Mouse (Mus musculus) MEL-GATA-1-ER (cell line): ENCODE measurements around the gene Kcns3.

ENCODE experiments used
- DNase-seq: peaks from one replicate; pipeline ENCODE4 v3.0.0-alpha.2; 2012; ENCODE audit warnings: low read depth; ENCODE audit errors: extremely low read depth

Gene Kcns3

DNA sequence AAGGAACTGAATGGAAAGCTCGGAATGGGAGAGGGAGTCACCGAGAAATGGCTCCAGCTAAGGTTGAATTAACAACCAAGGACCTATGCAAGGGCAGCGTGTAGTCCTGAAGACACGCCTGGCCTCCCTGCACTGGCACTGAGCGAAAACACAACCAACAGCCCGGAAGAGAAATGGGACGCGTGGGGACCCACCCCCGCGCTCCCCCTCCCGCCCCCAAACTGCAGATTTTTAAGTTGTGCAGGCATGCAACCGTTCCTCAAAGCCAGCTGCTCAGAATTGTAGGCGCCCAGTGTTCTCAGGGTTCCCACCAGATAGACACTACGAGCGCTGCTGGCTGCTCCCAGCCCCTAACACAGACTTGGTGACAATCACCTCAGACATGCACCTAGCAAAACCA, at the start of gene Kcns3:
Gene Kcns3, minus strand, starts transcription at position 42 of the 400 bp plus-strand sequence.
- DNase-seq, result no peak

DNA sequence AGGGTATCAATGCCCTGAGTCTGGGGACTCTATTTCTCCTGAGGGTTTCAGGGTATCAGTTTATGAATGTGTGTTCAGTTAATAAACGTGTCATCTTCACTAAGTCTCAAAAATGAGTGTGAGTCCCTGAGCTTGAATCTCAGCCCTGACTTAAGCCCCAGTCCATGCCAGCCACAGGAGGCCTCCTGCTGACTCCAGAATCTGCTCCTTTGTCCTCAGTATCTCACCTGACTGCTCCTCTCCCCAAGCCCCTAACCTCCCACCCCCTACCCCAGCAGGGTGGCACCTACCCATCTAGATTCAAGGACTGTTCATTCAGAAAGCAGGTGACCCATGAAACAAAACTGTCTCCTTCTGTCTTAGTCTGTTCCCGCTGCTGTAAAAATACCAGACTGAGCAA, 47.7 kb upstream of the Kcns3 start:
- no peak for DNase-seq

DNA sequence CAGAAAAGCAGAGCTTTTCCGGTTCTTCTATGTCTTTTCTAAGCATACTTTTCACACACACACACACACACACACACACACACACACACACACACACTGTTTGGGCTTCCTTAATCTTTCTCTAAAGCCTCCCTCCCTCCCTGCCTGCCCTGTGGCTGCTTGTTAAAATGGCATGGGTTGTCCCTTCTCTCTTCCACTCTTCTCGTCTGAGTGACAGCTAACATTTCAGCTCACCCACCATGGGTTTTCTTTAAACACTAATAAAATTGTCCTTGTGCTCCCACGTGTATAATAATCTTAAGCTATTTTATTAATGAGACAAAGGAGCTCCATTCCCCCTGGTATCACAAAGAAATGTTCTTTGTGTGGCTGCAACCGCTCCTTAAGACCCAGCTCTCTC, 47.2 kb upstream of the Kcns3 start:
- DNase-seq, result no peak

DNA sequence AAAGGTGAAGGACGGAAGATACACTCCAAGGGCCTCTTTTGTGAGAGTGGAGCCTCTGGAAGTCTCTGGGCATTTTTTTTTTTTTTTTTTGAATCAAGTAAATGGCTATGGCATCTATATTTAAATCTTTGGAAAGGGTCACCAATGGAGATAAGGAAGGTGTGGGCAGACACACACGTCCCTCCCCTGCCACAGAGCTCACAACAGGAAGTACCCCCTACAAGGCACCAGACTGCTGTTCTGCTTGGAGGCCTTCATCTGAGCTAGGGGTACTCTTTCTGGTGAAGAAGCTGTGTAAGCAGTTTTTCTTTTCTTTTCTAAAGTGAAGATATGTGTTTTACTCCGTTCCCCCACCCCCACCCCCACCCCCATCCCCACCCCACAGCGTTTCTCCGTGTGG, 46.0 kb upstream of the Kcns3 start:
- no peak for DNase-seq

DNA sequence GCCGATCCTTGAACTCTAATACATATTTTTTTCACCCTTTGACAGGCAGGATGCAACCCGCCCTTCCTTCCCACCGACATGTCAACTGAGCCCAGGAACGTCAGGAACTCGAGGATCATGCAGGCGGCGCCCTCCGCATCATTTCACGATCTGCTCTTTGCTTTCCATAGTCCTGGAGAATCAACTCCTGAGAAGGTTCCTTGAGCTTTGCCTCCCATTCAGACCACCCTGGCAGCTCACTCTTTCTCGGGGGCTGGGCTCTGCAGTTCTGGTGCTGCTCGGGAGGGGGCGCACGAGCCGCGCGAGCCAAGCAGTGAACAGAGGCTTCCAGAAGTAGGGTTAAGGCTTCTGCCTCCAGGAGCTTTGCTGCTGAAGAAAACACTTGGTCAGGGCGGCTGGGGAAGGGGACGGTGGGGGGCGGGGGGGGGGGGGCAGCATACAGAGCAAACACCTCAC, 45.3 kb upstream of the Kcns3 start:
- no peak for DNase-seq

DNA sequence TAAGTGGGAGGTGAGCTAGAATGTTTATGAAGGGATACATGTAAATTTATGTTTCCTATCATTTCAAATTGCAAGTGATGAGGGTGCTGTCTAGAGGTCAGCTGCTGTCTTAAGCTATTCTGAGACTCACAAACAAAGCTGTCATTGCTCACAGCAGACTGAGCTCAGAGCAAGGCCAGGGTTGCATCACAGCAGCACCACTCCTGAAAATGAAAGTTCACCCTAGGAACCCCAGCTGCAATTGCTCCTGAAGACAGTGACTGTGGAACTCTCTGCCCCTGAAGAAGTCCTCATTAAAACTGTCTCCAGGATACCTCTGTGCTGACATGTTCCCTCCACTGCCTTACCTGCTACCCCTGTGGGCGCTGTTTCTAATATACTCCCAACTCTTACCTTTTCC, 44.2 kb upstream of the Kcns3 start:
- no peak for DNase-seq

DNA sequence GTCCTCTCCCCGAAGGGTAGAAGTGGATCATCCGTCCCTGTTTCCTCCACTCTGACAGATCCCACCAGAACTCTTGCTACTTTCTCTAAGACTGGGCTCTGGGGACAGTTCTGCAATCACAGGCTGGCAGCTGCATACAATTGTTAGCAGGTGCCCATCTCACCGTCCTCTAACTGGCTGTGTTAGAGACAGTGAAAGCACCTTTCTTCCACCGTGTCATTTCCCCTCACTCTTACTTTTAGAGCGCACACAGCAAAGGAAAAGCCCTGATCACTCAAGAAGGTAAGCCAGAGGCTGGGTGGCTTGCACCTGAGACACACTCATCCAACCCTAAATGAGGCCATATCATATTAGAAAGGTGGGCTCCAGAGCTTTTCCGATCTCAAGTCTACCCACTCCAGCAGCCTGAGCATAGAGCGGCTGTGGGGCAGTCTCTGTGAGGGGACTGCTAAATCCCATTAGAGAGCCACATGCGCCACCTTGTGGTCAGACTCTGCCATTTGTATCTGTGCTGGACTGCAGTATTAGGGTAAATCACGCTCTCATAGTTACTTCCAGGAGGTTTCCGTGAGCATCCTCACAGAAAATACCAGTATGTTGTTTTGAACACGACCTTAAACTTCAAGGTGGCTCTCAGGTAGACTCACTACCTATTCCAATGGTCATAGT, 27.8 kb upstream of the Kcns3 start:
- DNase-seq, result peak; percentile 50

DNA sequence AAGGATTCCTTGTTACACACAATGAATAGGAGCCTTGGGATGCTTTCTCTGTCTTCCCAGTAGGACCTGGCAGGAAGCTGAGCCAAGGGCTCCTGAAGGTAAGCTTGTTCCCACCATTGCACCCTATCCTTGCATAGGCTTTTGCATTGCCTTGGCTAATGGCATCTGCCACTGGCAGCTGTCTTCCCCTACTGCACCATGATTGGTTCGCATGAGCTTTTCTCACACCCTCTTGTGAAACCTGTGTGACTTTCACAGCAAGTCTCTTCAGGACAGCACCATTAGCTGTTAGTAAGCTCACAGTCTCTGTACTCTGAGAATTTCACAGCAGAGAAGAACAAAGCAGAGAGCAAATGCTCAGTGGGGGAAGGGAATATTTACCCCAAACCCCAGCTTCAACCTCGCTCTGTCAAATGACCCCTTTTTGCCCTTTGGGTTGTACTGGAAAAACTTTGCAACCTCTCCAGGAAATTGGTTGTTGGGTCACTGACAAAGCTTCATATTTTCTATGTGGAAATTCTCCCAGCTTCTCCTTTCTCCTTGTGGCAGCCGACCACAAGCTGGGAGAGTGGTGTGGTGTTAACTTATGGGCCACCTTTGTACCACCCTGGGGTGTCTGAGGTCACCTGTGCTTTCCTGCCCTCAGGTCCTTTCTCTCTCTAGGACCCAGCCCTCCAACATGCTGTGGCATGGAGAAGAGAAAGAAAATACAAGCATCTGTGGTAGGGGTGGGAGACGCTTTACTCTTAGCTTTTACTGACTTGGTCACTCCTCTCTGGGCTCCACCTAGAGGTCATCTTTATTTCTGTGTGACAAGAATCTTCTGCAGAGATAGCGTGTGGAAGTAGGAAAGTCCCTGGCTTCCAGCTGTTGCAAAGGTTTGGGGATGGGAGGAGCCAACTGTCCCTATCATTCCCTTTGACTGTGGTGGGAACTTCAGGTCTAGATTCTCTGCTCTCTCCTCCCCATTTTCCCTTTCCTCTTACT, 26.8 kb upstream of the Kcns3 start:
- DNase-seq, result no peak

DNA sequence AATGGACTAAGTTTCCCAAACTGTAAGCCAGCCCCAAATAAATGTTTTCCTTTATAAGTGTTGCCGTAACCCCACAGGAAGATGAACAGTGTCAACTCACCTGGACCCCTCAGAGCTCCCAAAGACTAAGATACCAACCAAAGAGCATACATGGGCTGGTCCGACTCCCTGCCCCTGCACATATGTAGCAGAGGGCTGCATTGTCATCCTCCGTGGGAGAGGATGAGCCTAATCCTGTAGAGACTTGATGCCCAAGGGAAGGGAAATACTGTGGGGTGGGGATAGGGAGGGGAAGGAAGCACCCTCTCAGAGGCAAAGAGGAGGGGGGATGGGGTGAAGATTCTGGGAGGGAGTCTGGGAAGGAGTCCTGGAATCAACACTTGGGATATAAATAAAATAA, 7.8 kb upstream of the Kcns3 start:
- DNase-seq, result no peak

DNA sequence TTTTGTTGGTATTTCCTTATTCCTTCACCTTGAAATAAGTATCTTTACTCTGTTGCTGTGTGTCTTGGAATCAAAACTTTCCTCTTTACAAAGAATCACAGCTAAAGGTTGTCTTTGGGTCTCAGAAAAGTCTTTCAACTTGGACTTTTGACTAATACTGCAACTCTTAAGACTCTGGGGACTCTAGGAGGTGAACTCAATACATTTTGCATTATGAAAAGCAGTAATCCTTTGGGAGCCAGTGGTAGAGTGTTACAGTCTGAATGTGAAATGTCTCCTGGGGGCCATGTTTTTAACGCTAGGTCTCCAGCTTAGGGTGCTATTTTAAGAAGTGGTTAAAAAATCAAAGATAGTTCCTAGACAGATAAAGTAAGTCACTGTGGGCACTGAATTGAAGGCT, 4.3 kb upstream of the Kcns3 start:
- DNase-seq, result no peak

DNA sequence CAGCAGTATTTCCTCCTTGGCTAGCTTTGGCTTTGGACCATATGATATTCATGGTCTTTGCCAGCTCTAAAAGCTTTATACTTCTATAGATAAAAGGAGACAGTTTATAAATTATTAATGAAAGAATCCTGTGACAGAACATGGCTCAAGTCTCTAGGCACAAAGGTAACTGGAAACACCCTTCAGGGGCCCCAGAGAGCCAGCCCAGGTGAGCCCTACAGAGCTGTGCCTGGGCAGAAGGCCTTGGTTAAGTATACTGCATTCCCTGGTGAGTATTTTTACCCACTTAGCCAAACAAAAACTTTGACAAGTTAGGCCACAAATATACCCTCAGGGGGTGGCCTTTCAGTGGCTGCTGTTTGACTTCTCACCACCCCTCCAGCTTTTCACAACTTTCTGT, 2.7 kb upstream of the Kcns3 start:
- no peak for DNase-seq

DNA sequence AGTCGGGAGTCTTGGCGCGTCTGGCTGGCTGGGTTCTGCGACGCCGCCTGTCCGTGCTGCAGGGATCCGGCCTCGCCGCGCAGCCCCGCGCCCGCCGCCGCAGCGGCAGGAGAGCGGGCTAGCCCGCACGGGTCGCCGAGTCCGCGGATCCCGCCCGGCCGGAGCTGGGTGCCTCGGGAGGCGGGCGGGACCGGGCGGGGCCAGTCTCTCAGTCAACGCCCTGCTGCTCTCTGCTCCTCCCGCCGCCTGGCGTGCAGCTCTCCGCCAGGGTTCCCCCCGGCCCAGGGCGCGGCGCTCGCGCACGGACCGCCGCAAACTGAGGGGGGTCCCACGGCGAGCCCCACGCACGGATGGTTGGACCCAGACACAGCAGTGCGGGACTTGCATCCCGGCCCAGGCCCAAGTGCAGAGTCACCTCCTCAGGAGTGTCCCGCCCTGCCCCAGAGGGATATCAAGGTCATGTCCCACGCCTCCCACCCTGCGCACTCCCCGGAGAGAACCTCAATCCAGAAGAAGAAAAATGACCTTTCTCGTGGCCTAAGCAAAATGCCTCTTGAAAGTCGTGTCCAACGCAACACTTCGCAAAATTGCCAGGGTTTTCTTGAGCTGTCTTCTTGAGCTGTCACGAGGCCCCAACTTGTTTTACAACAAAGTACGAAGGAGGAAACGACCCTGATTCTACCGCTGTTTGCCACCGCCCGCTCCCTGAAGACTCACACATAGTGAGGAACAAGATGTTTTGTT, 492 bp downstream of the Kcns3 start:
- DNase-seq, result no peak

DNA sequence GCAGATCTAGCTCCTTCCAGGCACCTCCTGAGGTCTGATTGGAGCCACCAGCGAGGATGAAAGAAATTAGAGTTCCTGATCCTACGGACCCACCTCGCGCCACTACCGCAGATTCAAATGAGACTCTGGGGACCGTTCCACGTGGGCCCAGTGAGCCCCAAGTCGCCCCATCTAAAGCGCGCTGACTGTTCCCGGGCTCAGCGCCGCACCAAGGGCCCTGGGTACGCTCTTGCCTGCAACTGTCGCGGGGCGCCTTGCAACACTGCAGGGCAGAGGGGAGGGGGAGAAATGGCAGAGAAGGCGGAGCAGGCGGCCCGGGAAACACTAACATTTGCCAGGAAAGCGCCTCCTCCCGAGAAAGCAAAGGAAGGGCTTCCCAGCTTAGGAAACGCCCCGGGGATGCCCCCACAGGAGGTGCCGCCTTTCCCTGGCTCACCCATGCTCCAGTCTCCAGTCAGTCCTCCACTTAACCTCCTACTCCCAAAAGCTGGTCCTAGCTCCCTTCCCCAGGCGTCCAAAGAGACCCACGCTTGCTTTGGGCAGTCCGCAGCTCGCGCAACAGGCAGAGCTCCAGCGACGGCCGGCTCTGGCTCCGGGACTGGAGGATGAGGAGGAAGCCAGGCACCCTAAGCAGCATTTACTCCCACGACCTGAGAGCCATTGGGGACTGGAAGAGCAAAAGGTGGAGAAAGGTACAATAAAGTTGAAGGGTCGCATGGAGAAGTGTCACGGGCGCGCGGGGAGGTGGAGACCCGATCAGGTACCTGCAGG, 1.2 kb downstream of the Kcns3 start:
- DNase-seq, result no peak

DNA sequence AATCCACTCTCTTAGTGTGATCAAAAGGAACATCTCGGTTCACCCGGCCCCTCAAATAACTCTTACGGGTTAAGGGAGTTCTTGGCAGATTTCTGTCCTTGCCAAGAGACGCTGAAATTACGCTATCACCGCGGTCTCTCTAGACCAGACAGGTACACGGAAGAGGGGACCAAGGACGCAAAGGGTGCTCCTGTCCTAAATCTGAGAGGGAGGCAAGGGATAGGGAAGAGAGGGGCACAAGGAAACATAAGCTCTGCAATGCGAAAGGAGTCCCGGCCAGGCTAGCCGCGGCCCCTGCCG, 1.8 kb downstream of the Kcns3 start:
- no peak for DNase-seq

DNA sequence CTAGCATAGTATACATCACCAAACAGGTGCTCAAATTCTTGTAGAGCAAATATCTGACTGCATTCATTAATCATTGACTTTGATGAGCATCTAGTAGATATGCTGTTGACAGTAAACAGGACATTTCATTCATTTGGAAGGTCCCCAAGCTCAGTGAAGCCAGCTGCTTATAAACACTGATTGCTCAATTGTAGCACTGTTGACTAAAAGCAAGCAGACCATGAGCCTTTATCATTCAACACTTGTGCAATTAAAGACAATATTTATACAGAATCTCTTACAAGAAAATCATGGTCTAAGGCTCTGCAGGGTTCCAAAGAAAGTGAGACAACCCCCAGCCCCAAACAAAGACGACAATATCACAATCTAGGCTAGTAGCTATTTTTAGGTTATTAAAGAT, 6.0 kb downstream of the Kcns3 start:
- DNase-seq, result no peak

DNA sequence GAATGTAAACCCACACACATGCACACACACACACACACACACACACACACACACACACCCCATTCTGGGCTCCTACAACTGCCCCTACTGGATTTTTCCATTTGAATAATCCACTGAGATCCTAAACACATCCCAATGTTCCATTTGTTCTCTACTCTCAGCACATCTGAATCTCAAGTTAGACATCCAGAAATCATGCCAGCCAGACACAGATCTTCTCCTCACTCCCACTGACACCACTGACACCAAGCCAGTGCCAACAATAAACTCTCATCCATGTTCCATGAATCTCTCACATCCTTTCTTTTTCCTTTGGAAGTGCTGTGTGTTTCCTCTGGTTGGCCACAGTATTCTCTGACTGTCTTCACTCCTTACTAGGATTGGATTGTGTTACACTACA, 18.4 kb downstream of the Kcns3 start:
- DNase-seq, result no peak

DNA sequence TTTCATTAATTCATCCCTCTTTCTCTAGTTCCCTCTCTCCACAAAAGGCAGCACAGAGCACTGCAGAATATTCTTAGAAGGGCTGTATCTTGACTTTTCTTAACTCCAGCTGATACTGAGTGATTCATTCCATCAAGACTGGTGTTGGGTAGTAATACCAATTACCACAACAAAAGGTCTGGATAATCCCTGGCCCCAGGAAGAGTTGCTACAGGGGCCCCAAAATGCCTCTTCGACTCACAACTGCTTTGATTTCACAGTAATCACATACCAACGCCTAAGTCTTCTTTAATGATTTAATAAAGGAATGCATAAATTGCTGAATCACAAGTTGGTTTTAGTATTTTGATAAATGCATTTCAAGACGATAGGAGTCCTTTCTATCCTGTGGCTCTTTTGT, 21.7 kb downstream of the Kcns3 start:
- no peak for DNase-seq

DNA sequence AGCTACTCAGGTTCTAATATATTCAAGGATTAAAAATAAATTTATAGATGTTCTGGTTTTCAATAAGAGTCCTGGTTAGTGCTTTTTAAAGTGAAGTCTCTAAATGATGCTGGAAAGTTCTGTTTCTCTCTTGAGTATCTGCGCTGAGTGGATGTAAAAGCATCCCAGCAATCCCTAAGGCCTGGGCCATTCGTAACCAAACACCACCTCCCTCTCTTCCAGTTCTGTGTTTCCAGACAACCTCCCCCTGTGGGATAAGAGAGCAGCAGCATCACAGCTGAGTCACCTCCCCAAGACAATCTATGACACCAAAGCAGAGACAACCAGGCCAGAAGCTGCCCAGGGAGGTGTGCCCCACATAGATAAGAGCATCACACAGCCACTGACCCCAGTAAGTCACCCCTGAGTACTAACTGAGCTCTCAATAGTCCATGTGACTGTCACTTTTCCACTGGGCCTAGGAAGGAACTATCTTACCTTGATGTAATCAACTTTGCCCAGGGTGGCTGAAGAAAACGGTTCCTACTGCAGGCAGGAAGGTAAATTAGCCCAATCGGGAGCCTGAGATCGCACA, 24.6 kb downstream of the Kcns3 start:
- no peak for DNase-seq

DNA sequence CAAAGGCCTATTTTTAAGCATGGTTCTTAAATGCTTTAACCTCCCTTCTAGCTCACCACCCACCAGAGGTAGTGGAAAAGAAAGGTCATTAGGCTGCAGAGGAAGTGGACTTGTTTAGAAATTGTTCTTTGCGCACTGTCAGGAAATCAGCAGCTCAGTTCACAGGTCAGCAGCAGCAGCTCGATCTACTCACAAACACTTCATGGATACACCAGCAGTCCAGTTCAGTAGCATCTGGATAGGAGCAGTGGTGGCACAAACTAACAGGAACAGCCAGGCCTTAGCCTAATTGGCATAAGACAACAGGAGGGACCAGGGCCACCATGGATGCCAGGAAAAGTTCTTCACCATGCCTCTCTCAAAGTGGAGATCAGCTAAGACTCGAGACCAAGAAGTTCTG, 49.3 kb downstream of the Kcns3 start:
- DNase-seq, result no peak

DNA sequence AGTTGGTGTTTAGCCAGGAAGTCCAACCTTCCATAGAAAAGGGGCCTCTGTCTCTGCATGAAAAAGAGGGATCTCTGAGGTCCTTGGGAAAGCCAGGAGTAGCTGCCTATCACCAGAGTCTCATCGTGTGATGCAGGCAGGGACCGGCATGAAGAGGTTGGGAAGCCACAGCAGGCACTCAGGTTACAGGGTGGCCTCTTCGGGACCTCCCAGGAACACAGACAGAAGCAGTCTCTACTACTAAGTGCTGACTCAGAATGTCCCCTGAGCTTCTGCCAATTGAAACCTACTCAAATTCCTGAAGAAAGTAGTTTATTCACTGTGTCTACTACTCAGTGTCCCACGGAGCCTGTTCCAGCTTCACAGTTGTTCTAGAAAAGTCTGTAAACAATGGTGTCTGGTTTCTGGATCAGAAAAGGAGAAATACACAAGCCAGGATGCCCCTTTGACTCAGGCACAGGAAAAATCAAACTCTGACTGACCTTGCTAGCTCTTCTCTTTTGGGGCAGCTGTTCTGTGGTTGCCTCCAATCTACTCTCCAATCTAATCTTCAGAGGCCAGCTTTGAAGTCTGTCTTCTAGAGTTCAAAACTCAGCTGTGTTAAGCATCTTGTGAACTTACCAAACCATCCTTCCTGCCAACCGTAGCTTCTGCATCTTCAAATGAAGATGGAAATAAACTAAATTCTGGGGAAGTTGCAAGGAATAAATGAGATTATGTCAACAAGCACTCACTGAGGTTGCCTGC, 62.1 kb downstream of the Kcns3 start:
- DNase-seq, result no peak
